Mouse (Mus musculus) E14TG2a.4 (cell line): ENCODE data around the gene Usp19.

Source experiments
- H3K27me3 ChIP-seq: 2 replicates; pipeline ENCODE4 v1.6.1; 2014; ENCODE audit warnings: low read length, control low read depth; ENCODE audit not compliant: insufficient read depth
- H3K36me3 ChIP-seq: 2 replicates; pipeline ENCODE4 v1.6.1; 2014; ENCODE audit warnings: low read length, control low read depth; ENCODE audit not compliant: insufficient read depth
- H3K4me1 ChIP-seq: replicated peaks from 2 replicates; pipeline ENCODE4 v1.6.1; 2014; ENCODE audit warnings: low read depth, low read length, control low read depth
- H3K4me3 ChIP-seq: replicated peaks from 2 replicates; pipeline ENCODE4 v1.5.1; 2014; ENCODE audit warnings: mild to moderate bottlenecking, low read length
- H3K9me3 ChIP-seq: 2 replicates; pipeline ENCODE4 v1.6.1; 2014; ENCODE audit warnings: low read length, control low read depth
- CTCF ChIP-seq: conservative IDR thresholded peaks from 2 replicates; pipeline ENCODE4 v1.5.1; 2014; ENCODE audit warnings: low read length
- NANOG ChIP-seq: IDR thresholded peaks from 2 replicates; pipeline ENCODE4 v1.6.1; 2014; ENCODE audit warnings: borderline replicate concordance, low read length, mixed read lengths
- POU5F1 ChIP-seq: IDR thresholded peaks from 2 replicates; pipeline ENCODE4 v1.6.1; 2014; ENCODE audit warnings: low read length, borderline replicate concordance

The Usp19 gene

DNA sequence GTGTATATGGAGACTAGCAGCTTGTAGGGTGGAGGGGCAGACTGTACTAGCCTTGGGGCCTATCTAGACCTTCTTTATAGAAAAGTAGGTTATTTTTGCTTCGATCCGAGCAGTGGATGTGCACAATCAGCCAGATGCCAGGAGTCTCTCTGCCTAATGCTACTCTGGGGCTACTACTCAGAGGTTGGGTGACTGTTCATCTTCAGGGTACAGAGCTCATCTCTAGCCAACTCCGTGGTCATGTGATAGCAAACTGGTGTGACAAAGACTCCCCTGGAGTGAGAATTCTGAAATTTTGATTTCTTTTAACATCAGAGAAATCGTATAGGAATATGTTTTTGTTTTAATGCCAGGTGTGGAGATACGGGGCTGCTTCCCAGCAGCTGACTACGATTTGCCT, 37.5 kb upstream of the Usp19 start:
- H3K9me3 ChIP-seq: no peaks in the 10 kb centered on the region
- H3K27me3 ChIP-seq: peaks cover 18% of the 10 kb centered on the region
- TF ChIP-seq NANOG (no peak), POU5F1 (no peak), CTCF (no peak)
- H3K36me3 ChIP-seq: no peaks in the 10 kb centered on the region
- H3K4me1 ChIP-seq: peaks cover 79% of the 10 kb centered on the region
- no peak overlapping the region for H3K4me3 ChIP-seq

DNA sequence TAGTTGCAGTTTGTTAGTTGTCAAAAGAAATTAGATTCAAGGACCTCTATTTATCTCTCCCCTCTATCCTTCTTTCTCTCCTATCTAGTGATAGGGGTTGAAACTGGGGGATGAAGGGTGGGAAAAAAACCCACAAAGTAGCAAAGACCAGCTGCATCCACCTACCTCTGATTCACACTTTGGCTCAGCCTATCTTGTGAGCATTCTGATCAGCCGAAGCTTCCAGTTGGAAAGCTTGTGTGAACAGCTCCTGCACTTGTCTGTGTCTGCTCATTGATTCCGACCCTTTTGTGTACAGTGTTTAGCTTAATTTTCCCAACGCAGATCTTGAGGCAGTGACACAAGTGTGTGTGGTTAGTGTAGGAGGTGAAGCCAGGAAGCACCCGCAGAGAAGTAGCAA, 36.9 kb upstream of the Usp19 start:
- no peak for TF ChIP-seq POU5F1
- TF ChIP-seq CTCF: no peak
- no peak for TF ChIP-seq NANOG
- H3K4me3 ChIP-seq: no peak overlapping the region
- no peaks in the 10 kb centered on the region for H3K36me3 ChIP-seq
- peaks cover 18% of the 10 kb centered on the region for H3K27me3 ChIP-seq
- peaks cover 74% of the 10 kb centered on the region for H3K4me1 ChIP-seq
- H3K9me3 ChIP-seq: no peaks in the 10 kb centered on the region

- peaks cover 18% of the 10 kb centered on the region for H3K27me3 ChIP-seq
- H3K4me1 ChIP-seq: peaks cover 67% of the 10 kb centered on the region
- H3K36me3 ChIP-seq: no peaks in the 10 kb centered on the region
- no peak for TF ChIP-seq POU5F1
- no peak for TF ChIP-seq NANOG
- no peak for TF ChIP-seq CTCF
- no peaks in the 10 kb centered on the region for H3K9me3 ChIP-seq
- no peak overlapping the region for H3K4me3 ChIP-seq
Observed at GRCm38 (mm10) chr9:108454429-108454828, 36.0 kb upstream of the Usp19 start.

- no peak overlapping the region for H3K4me3 ChIP-seq
- TF ChIP-seq NANOG (no peak), CTCF (no peak), POU5F1 (no peak)
- peaks cover 15% of the 10 kb centered on the region for H3K27me3 ChIP-seq
- no peaks in the 10 kb centered on the region for H3K9me3 ChIP-seq
- H3K36me3 ChIP-seq: no peaks in the 10 kb centered on the region
- peaks cover 61% of the 10 kb centered on the region for H3K4me1 ChIP-seq
Observed at GRCm38 (mm10) chr9:108455747-108456571, 34.4 kb upstream of the Usp19 start.

- no peak for TF ChIP-seq NANOG
- no peak for TF ChIP-seq CTCF
- TF ChIP-seq POU5F1: no peak
- H3K4me3 ChIP-seq: no peak overlapping the region
- peaks cover 5% of the 10 kb centered on the region; the same call in 1 of the 2 replicates for H3K36me3 ChIP-seq
Observed at GRCm38 (mm10) chr9:108456953-108457352, 33.4 kb upstream of the Usp19 start.

GRCm38 (mm10) chr9:108459939-108460318, 30.5 kb upstream of the Usp19 start:
- Histone ChIP-seq H3K4me3 (peak overlapping the region; percentile 97), H3K9me3 (no peaks in the 10 kb centered on the region), H3K36me3 (peaks cover 32% of the 10 kb centered on the region), H3K4me1 (peaks cover 78% of the 10 kb centered on the region), H3K27me3 (no peaks in the 10 kb centered on the region)
- TF ChIP-seq POU5F1 (no peak), NANOG (no peak), CTCF (no peak)

More at GRCm38 (mm10) chr9:108456953-108457352, 33.4 kb upstream of the Usp19 start:
- H3K4me1 ChIP-seq: peaks cover 60% of the 10 kb centered on the region
- no peaks in the 10 kb centered on the region for H3K9me3 ChIP-seq
- H3K27me3 ChIP-seq: peaks cover 5% of the 10 kb centered on the region

DNA sequence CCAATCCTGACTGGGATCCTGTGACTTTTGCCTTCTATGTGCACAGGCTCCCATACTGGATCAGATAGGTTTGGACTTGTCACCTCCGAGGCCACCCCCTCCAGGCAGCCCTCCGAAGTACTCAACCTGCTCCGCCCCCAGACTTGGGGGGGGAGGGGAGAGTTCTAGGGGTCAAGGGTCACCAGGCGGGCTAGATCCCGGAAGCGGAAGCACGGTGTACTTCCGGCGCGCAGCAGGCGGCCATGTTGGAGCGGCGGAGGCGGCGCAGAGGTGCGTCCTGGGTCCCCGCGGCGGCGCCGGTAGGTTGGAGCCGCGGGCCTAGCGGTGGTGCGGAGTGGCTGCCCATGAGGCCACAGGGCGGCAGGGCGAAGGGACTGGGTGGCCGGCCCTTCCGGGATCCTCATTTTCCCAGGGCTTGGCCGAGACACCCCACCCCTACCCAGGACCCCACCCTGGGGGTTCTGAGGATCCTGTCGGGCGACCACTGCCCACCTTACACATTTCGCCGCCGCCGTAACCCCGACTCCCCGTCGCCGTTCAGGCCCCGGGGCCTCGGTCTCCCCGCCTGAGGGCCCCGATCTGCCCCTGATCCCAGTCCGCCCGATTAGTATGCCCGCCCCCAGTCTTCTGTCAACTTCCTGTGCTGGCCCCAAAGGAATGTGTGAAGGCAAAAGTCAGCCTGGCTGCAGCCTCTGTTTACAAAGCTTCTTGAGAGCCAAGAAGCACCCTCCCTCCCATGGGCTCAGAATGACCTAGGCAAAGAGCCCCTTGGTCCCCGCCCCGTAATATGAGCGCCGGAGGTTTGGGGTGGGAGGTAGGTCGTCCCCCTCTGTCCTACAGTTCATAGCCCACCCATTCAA, 29.9 kb upstream of the Usp19 start, which contains the start of gene Ccdc71:
Ccdc71 (plus strand) TSS at position 209 of the 860 bp plus-strand sequence.
- H3K27me3 ChIP-seq: no peaks in the 10 kb centered on the region
- H3K4me3 ChIP-seq: peak within 1 kb of the TSS; percentile 97
- no peaks in the 10 kb centered on the region for H3K9me3 ChIP-seq
- no peak for TF ChIP-seq POU5F1
- no peak for TF ChIP-seq CTCF
- TF ChIP-seq NANOG: no peak
- H3K4me1 ChIP-seq: peaks cover 76% of the 10 kb centered on the region
- peaks cover 38% of the 10 kb centered on the region for H3K36me3 ChIP-seq

DNA sequence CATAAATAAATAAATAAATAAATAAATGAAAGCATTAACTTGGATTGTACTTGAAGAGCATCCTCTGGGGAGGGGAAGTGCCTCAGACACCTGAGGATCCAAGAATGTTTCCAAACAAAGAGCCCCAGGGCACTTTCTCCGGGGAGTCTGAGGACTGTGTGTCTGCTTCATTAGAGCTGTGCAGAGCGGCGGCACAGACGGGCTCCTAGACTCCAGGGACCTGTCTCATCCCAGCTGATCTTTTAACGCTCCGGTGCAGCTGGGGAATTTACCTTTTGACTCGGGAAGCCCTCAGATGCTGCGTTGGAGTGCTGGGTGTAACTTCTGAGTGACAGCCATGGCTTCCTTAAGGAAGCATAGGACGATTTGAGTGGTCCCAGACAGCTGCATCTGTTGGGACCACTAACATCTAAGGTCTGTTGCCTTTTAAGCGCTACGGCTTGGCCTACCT, 29.2 kb upstream of the Usp19 start, which contains the start of gene Klhdc8b:
Klhdc8b (minus strand) TSS at position 401 of the 451 bp plus-strand sequence.
- H3K9me3 ChIP-seq: no peaks in the 10 kb centered on the region
- peak within 1 kb of the TSS; percentile 97 for H3K4me3 ChIP-seq
- H3K4me1 ChIP-seq: peaks cover 69% of the 10 kb centered on the region
- peaks cover 45% of the 10 kb centered on the region for H3K36me3 ChIP-seq
- TF ChIP-seq CTCF (no peak), POU5F1 (no peak), NANOG (no peak)
- H3K27me3 ChIP-seq: no peaks in the 10 kb centered on the region
